Mouse (Mus musculus) mature B cell (primary cell): Measurements from ENCODE around the gene Man1c1.

ENCODE experiments used
- in situ Hi-C: fragments of 300-500 bp; cut with MboI; formaldehyde crosslinking; loops from 2 replicates; pipeline ENCODE4 v1.14.3; 2019

Man1c1 gene

DNA sequence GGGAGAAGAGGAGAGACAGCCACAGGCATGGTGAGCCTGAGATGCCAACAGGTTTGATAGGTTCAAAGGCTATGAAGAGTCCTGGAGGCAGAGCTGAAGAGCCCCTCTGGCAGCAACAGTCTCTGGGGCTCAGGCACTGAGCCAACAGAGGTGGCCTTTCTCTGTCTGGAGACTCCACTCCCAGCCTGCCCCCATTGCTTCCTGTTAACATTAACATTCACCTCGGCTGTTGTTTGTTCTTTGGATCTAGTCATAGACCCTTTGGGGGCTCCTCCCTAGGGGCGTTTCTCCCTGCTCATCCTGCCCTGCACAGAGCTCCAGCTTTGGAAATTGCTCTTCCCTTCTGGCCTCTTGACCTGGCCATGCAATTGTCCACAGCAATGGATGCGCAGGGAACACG, 20.9 kb upstream of the Man1c1 start:
- in situ Hi-C loops = no loop called here

DNA sequence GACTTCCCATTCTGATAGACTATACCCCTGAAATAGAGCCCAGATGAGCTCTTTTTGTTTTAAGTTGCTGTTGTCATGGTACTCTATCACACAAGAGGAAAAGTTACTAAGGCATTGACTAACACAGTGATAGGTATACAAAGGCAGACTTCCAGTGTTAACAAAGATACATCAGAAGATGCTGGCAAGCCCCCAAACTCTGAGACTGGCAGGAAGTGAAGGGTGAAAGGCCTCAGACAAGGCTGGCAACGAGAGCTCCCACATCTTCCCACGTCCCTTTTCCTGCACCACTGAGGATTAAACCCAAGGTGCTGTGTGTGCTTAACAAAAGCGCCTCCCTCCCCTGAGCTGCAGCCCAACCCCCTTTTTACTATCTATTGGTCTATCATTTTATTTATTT, 19.2 kb upstream of the Man1c1 start:
- in situ Hi-C loops = no loop called here

DNA sequence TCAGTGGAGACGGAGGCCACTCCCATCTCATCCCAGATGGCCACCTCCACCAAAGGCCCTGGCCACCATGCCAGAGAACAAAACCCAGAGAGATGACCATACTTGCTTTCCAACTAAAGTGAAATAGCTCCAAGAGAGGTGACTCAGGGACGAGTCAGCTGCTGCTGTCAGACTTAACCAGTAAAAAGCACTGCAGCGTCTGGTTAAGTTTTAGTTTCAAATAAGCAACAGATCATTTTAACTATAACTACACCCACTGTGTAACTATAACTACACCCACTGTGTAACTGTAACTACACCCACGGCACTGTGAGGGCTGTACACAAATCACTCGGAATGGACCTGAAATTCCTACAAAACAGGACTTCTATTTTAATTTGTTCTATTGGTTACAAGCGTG, 17.0 kb upstream of the Man1c1 start:
- in situ Hi-C loops = no loop called here

DNA sequence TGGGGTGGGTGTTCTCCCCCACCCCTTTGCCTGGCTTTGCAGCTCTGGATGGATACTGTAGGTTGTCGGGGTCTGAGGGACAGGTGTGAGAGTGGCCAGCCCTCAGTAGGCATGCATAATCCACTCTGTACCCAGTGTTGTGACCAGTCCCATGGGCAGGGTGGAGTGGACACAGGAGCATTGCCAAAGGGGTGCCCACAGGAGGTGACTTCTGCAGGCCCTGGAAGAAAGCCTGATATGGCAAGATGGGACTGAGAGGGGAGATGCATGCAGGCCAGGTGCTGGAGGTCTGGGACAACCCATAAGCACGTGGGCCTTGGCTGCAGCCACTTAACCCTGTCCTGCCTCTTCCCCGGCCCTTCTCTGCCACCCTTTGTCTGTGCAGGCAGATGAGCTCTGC, 16.3 kb upstream of the Man1c1 start:
- in situ Hi-C loops = no loop called here

DNA sequence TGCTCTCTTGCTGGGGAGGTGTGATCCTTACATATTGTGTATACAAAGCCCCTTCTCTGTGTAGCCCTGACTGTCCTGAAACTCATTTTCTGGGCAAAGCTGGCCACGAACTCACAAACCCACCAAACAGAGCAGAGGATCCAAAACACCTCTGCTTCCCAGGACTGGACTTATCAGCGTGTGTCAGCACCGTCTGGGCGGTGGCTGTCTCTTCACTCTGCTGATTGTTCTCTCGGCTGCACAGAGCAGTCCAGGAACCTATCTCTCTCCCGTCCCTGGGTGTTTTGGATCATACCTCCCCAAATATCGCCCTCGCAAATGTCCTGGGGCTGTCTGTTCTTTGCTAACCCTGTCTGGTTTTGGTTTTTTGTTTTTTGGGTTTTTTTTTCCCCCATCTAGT, 15.4 kb upstream of the Man1c1 start:
- in situ Hi-C loops = loop anchor here (10.0 kb wide), 1 partner anchor 135 kb away; no protein-coding TSS in a partner anchor

DNA sequence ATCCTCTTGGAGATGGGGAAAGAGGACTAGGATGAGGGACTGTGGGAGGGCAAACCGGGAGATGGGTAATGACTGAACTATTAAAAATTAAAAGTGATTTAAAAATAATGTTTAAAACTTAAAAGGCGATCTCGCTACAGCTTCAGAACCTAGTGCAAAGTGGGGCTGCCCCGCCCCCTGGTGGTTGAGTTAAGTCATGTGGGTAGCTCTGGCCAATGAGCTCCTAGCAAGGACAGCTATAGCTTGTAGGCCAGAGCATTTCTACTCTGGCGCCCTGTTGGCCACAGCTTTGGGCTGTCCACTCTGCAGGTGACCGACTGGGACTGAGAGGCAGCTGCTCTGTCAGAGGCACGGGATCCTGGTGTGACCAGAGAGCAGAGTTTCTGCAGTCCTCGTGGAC, 9.8 kb upstream of the Man1c1 start:
- in situ Hi-C loops = loop anchor here (5.0 to 10.0 kb wide), 2 partner anchors 129 to 167 kb away; no protein-coding TSS in a partner anchor

DNA sequence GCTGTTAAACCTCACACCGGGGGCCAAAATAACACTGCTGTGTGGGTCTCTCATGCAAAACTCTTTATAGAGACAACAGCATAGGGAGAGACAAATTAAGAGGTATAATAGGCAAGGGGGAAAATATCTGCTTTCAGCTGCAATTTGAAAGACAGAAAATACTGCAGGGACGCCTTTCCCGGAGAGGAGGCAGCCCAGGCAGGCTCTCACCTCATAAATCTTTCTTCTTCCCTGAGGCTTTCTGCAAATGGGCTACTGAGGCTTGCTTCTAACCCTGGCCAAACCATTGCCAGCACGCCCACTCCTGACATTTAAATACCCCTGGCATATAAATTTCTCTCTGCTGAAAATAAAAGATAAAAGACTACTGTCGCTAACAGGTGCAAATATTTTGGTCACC, 1.2 kb upstream of the Man1c1 start:
- in situ Hi-C loops = no loop called here

DNA sequence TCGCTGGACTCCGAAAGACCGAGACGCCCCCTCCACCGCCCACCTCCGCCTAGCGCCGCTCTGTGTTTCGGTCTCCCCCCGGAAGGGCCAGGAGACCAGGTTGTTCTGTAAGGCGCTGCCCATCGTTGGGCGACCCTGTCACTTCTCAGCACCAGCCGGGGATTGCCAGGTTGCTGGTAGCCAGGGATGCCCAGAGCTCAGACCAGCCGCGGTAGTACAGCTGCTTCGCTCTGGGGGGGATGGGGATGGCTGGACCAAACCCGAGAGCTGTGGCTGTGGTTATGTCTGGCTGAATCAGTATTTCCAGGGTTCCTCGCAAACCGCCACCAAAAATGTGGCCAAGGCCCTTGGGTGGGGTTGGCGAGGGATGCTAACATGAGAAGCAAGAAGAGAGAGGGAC, 500 bp upstream of the Man1c1 start:
- in situ Hi-C loops = no loop called here

DNA sequence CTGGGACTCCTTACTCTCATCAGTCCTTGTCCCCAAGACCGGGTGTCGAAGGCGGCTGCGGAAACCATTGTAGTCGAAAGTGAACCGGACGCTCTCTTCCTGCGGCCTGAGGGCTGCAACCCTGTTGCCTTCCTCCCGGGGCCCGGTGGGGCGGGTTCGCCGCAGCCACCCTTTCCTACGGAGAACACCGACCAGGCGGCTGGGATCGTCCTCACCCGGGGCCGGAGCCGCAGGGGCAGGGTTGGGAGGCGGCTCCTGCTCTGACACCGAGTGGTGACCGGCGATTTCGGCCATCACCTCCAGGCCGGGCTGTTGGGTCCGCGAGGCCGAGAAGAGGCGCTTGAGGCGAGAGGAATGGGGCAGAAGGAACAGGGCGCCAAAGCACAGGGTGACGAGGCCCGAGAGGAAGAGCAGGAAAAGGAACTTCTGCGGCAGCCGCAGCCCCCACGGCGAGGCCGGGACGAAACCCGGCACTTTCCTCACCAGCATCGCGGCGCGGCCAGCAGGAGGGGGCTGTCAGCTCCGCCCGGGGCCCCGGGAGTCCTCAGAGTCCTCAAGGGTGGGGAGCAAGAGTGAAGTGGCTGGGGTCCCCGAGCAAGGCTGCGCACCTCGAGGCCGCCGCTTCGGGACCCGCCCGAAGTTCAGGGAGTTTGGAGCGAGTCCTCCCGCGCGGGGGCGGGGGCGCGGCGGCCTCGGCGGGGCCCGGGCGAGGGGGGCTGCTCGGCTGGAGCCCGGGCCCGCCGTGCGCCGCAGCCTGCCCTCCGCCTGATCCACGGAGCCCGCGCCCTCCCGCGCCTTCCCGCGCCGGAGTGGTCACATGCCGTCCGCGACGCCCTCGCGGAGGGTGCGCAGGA, 882 bp downstream of the Man1c1 start:
- in situ Hi-C loops = no loop called here

DNA sequence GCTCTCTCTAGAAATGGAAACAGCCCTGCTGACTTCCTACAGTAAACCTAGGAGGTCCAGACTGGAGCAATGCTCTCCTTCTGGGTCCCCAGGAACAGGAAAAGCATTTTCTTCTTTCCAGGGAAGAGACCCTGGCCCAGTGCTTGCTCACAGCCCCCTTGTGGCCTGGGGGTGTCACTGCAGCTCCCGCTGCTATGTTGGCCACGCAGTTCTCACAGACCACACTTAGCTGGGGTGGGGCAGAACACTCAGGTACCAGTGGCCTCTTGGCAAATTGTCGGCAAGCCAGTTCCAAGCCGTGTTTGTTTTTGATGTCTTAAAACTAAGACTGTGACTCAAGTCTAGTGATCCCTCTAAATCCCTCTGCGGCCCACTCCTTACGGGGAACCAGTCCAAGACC, 2.2 kb downstream of the Man1c1 start:
- in situ Hi-C loops = no loop called here

DNA sequence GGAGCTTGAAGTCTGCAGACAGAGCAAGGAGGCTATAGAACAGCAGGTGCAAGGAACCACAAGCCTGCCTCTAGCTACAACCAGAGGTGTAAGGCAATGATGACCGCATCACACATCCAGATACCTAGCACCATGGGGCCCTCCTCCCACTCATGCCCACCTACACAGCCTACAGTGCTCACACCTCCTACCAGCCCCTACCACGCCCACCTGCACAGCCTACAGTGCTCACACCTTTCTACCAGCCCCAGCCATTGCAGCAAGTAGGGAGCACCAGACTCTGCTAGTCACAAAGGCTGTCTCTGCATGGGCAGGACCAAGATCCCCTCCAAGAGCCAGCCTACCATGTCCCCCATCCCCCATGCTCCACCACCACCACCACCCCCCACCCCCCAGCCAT, 3.2 kb downstream of the Man1c1 start:
- in situ Hi-C loops = no loop called here

DNA sequence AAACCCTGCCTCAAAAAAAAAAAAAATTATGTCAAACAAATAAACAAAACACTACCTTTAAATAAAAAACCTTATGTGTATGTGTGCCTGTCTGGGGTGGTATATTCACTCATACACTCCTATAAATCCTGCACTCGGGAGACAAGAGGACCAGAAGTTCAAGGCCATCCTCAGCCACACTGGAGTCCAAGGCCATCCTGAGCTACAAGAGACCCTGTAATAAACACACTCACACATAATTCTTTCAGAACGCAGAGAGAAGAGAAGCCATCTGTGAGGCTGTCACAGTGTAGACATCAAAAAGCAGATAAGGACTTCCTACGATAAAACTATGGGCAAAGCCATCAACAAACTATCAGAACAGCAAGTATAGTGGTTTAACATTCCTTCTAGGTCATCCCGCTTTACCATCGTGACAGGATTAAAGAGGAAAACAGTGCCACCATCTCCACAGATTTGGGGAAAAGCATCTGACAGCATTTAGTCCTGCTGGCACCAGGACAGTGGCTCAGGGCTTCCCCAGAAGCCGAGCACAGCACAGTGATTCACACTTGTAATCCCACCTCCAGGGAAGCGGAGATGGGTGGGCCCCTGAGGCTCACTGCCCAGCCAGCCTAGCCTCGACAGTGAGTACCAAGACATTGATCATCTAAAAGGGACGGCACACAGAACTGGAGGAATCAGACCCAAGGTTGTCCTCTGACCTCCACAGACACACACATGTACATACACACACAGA, 10.7 kb downstream of the Man1c1 start:
- in situ Hi-C loops = no loop called here

DNA sequence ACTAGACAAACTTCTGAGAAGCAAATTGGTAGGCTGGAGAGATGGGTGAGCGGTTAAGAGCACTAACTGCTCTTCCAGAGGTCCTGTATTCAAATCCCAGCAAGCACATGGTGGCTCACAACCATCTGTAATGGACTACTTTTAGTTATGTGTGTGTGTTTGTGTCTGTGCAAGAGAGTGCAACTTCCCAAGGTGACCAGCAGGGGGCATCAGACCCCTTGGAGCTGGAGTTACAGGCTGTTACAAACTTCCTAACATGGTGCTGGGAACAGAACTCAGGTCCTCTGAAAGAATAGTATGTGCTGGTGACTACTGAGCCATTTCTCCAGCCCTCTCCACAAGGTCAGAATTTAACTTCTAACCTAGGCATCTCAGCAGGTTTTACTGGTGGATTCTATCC, 11.7 kb downstream of the Man1c1 start:
- in situ Hi-C loops = no loop called here

DNA sequence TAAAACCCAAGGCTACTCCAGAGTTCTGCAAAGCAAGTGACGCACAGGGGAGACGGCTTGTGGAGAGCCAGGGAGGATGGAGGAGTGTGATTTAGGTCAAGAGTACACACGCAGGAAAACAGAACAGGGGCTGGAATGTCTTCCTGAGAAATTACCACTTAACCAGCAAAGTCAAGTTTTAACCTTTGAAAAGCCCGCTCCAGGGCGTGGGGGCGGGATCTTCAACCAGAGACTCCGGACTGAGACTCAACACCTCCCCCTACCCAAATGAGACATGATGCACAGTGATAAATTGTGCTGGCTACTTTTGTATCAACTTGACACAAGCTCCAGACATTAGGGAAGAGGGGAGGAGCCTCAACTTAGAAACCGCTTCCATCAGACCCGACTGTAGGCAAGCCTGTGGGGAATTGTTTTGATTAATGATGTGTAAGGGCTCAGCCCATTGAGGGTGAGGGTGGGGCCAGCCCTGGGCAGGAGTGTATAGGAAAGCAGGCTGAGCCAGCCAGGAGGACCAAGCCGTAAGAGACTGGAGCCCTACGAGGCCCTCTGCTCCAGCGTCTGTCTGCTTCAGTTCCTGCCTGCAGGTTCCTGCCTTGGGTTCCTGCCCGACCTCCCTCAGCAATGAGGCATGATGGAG, 17.9 kb downstream of the Man1c1 start:
- in situ Hi-C loops = no loop called here

DNA sequence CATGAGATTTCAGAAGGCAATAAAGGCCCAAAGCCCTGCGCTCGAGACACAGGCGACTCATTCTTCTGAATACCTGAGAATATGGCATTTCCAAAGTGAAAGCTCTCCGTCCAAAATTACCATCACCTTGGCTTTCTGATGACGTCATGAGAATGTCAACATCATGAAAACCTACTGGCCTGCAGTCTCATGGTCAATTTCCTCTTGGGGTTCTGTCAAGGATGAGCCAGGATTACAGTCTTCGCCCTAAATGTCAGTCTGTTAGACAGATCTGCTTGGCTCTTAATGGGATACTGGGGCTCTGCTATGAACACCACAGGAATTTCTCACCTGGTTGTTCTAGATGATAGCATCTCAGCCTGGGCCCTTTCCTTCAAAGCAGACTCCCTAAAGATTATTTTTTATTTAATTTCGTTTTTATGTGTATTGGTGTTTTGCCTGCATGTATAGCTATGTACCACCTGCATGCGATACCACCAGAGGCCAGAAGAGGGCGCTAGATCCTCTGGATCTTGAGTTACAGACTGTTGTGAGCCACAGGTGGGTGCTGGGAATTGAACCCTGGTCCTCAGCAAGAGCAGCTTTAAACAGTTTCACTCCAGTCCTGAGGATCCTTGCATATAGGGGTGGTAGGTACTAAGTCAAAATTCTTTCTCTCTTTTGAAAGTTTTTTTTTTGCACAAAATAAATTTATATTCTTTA, 19.3 kb downstream of the Man1c1 start:
- in situ Hi-C loops = no loop called here

DNA sequence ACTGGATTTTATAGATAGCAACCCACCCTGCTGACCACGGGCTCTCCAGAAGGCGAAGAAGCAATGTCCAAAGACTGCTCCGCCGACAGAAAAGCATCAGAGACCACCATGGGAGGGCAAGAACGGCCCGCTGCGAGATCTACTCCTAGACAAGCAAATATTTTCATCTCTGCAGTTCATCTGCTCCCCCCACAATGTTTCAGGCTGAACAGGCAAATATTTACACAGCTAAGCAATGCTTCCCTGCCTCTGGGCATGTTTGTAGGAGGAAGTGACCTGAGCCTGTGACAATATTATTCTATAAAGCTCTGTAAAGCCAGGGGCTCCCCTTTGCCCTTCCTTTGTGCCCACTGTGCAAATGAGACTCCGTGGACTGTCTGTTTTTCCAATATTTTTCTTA, 20.2 kb downstream of the Man1c1 start:
- in situ Hi-C loops = no loop called here

DNA sequence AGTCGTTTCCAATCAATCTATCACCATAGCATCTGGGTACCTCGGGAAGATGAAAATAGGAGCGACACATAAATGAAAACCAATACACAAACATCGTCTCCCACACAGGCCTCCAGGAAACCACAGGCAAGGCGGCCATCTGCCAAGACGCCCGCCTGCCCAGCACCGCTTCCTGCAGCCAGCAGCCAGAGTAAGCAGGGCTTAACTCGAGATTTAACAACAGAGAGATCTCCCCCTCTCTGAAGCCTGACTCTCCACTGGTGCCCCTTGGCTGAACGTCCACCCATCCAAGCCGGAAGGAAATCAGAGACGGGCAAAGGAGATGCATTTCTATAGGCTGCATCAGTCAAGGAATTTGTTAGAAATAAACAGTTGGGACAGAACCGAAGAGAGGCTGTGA, 21.1 kb downstream of the Man1c1 start:
- in situ Hi-C loops = no loop called here

DNA sequence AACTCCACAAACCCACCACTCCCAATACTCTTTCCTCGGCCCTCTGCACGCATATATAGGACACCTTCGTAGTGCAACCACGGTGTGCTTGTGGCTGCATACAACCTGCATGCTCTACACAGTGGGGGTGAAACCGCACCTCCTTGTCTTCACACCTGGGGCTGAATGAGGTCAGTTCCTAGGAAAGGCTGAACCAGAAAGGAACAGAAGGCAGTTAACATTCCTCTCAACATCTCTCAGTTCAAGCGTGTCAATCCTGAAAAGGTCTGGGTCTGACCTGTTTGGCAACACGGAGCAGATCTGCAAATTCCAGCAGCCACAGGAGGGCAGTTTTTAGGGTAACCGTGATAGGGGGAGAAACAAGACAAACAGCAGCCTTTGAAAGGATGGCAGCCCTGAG, 21.7 kb downstream of the Man1c1 start:
- in situ Hi-C loops = no loop called here

DNA sequence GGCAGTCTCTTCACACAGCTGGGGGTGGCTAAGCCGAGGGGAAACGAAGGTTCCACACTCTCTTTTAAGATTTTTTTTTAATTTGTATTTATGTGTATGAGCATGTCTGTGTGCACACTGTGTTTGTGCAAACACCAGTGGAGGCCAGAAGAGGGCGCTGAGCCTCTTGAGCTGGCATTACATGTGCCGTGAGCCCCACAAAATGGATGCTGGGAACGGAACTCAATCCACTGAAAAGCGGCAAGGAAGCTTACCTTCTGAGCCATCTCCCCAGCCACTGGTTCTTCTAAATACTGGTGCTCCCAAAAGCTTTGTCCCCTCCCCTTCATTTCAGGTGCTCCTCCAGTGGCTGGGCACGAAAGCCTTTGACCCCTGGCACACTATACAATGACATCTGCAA, 22.3 kb downstream of the Man1c1 start:
- in situ Hi-C loops = no loop called here

DNA sequence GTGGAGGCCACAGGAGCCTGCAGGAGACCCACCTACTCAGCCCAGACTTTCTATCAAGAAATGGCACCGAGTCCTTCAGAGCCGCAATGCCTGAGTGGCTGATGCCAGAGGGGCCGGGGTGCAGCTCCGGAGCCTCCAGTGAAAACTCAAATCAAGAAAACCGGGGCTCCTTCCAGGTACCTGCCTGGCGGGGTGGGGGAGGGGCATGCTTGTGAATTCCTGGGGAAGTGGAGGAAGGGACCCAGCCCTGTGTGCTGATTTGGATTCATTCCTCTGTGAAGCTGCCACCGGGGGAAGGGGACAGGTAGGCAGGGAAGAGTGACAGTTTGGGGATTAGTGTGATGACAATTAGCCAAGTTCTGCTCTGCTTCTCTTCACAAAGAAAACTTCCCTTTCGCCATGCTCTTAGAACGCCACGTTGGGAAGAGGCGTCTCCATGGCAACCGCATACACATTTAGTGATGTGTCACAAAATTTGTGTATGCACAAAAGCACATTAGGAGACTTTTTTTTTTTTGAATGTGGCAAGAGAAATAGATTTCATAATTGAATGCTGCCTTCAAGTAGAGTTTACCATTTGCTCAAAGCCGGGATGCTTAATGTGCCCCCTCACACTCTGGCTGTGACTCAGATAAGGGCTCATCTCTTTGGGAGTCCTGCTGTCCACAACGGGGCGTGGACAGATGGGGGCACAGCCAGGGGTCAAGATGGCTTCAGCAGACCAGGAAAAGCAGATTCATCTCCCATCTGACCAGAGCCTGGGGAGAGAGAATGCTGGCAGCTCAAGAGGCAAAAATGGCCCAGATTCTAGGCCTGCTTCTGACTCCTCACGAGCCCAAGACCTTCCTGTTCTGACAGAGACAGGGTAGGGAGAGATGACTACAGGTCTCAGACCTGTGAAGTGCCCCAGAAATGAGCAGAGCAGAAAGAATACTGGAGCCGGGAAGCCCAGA, 26.3 kb downstream of the Man1c1 start:
- in situ Hi-C loops = no loop called here

DNA sequence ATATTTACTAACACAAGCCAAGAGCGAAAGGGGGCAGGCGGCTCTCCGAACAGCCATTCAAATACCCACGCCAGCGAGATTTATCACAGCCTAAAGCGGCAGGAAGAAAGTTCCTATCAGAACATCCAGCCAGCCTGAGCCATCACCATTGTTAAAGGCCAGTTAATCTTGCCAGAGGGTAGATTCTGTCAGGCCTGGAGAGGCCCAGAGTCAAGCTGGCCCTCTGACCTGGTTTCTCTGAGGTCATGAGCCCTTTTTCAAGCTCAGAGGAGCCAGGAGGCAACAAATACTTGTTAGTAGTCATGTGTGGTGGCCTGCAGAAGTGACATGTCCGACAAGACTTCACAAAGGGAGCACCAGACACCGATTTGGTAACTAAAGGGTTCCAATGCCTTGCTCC, 28.3 kb downstream of the Man1c1 start:
- in situ Hi-C loops = no loop called here
